Mouse (Mus musculus): ENCODE measurements around the gene Vmn1r165.
"Not testable (repeated sequence)": the region's sequence is repeated elsewhere in the genome, so short reads cannot be mapped to it uniquely, and the experiment has no call there.

Gene Vmn1r165

DNA sequence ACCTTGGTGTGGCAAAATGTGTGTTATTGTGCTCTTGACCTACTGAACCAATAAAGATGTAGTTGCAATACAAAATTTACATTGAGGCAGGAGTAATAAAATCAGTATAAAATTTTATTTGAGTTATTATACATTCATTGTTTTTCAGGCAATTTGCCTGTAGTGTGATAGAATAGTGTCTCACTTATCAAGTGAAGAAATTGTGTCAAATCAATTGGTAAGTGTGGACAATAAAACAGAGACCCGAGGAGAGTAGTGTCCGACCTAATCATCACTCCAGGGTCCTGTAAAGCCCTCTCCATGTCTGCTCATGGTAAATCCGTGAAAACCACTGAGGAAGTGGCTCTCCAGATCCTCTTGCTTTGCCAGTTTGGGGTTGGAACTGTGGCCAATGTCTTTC is at the start of gene Vmn1r165:
Gene Vmn1r165, plus strand, starts transcription at position 301 of the 400 bp plus-strand sequence.
- DNase-seq (ENCODE audit: low spot score) = not testable (repeated sequence)

GRCm38 (mm10) chr7:23251582-23251981 is 34.5 kb downstream of the Vmn1r165 start, which contains the start of gene Vmn1r166:
TSS of gene Vmn1r166 (minus strand) at chr7:23251682.
- not testable (repeated sequence) for DNase-seq (ENCODE audit: low spot score)

All from MN1 (cell line).